In genomic region chr15:79148533-79148932, GRCm38 (mm10) we compare ENCODE assay signal across 8 mouse cellular contexts. TPM values are rescaled to one million over a fixed set of nuclear protein-coding genes. Genes with fewer than 3 reads are reported as not detected.
DNase-seq lines count a peak whose midpoint lies in the region; ATAC-seq lines count a peak whose summit lies in the region.

No protein-coding gene starts in this region.

- no peak overlapping the region for H3K9ac ChIP-seq in embryonic facial prominence, embryonic 12.5 days
- no peak overlapping the region for H3K9ac ChIP-seq in kidney, embryonic 14.5 days (ENCODE audit: low read depth, low read length)
- H3K9ac ChIP-seq in limb, embryonic 15.5 days, result no peak overlapping the region

- H3K27me3 ChIP-seq in embryonic facial prominence, embryonic 12.5 days, result no peaks in the 10 kb centered on the region
- H3K27me3 ChIP-seq in kidney, embryonic 14.5 days (ENCODE audit: control insufficient read depth, insufficient read depth, low read length), result no peaks in the 10 kb centered on the region
- H3K27me3 ChIP-seq in limb, embryonic 15.5 days, result no peaks in the 10 kb centered on the region
- no peaks in the 10 kb centered on the region for H3K27me3 ChIP-seq in splenic B cell, adult 2 months (ENCODE audit: control insufficient read depth, insufficient read depth, low read length, poor library complexity, severe bottlenecking)

- H3K4me3 ChIP-seq in embryonic facial prominence, embryonic 12.5 days, result no peak overlapping the region
- H3K4me3 ChIP-seq in kidney, embryonic 14.5 days (ENCODE audit: low read length), result no peak overlapping the region
- H3K4me3 ChIP-seq in limb, embryonic 15.5 days, result no peak overlapping the region

- WGBS in embryonic facial prominence, embryonic 12.5 days, result 48% methylated on average over 7 of the region's 7 CpGs
- 49% methylated on average over 7 of the region's 7 CpGs for WGBS in kidney, embryonic 14.5 days
- 43% methylated on average over 7 of the region's 7 CpGs for WGBS in limb, embryonic 15.5 days

- peak; percentile 84 for DNase-seq in 416B (ENCODE audit: low read depth)
- peak; percentile 89 to 91 for DNase-seq in adrenal gland, postnatal 36 days
- peak; percentile 80 for DNase-seq in heart, adult 8-10 months (ENCODE audit: low spot score)
- peak; percentile 60 to 77 for DNase-seq in natural killer cell, adult 2 months (ENCODE audit: low spot score in 2 of 2)
- peak; percentile 84 for DNase-seq in splenic B cell, adult 2 months (ENCODE audit: low read depth, low spot score)

- no peaks in the 10 kb centered on the region for H3K9me3 ChIP-seq in embryonic facial prominence, embryonic 12.5 days
- H3K9me3 ChIP-seq in kidney, embryonic 14.5 days (ENCODE audit: control insufficient read depth, low read length), result no peaks in the 10 kb centered on the region
- no peaks in the 10 kb centered on the region for H3K9me3 ChIP-seq in limb, embryonic 15.5 days

- no peak overlapping the region for H3K4me2 ChIP-seq in embryonic facial prominence, embryonic 12.5 days (replicated peaks)
- H3K4me2 ChIP-seq in kidney, embryonic 14.5 days (replicated peaks; ENCODE audit: low read depth, low read length), result no peak overlapping the region
- H3K4me2 ChIP-seq in limb, embryonic 15.5 days, result no peak overlapping the region

- no peak overlapping the region for H3K27ac ChIP-seq in embryonic facial prominence, embryonic 12.5 days
- no peak overlapping the region for H3K27ac ChIP-seq in kidney, embryonic 14.5 days (ENCODE audit: low read depth, low read length)
- H3K27ac ChIP-seq in limb, embryonic 15.5 days, result no peak overlapping the region

- peaks cover 14% of the 10 kb centered on the region for H3K4me1 ChIP-seq in embryonic facial prominence, embryonic 12.5 days
- H3K4me1 ChIP-seq in kidney, embryonic 14.5 days (ENCODE audit: control insufficient read depth, insufficient read depth, low read length), result no peaks in the 10 kb centered on the region
- H3K4me1 ChIP-seq in limb, embryonic 15.5 days, result 0 out of 2 replicates have a peak, but pooled peaks cover 7% of the 10 kb centered on the region

- ATAC-seq in embryonic facial prominence, embryonic 12.5 days (ENCODE audit: insufficient number of reproducible peaks, insufficient read depth, low FRiP score, low TSS enrichment), result peak; percentile 66; the same call in 1 of the 2 replicates
- peak; percentile 81 for ATAC-seq in kidney, embryonic 14.5 days (ENCODE audit: low FRiP score, low TSS enrichment)
- 0 out of 2 replicates have a peak, but pooled peaks have one; percentile 56 for ATAC-seq in limb, embryonic 15.5 days (ENCODE audit: insufficient number of reproducible peaks, low FRiP score, low TSS enrichment, low read depth)

- H3K36me3 ChIP-seq in embryonic facial prominence, embryonic 12.5 days, result peaks cover 75% of the 10 kb centered on the region
- H3K36me3 ChIP-seq in kidney, embryonic 14.5 days (ENCODE audit: control insufficient read depth, insufficient read depth, low read length), result peaks cover 76% of the 10 kb centered on the region
- peaks cover 91% of the 10 kb centered on the region for H3K36me3 ChIP-seq in limb, embryonic 15.5 days
- H3K36me3 ChIP-seq in splenic B cell, adult 2 months (ENCODE audit: control insufficient read depth, insufficient read depth, low read length, poor library complexity, severe bottlenecking), result no peaks in the 10 kb centered on the region; the same call in none of the 2 replicates

RNA-seq across cellular contexts. Expression of gene 1700088E04Rik, which starts 7.5 kb away (rescaled TPM):
- total RNA-seq in adrenal gland, postnatal 36 days (2021), result 1 to 10 TPM; 5.5 to 7.3 TPM
- polyA plus RNA-seq in embryonic facial prominence, embryonic 12.5 days (2016; fragmentation: Nextera tagmentation; extraction: Ambion mirVana), result 7.3 and 7.4 TPM in 2 replicates
- 1 to 10 TPM; 1.6 to 2.7 (median 2.4) TPM for total RNA-seq in heart, adult 8-10 months (2022)
- polyA plus RNA-seq in kidney, embryonic 14.5 days (2014; fragmentation: Nextera tagmentation; extraction: Ambion mirVana), result 7.1 and 8.8 TPM in 2 replicates
- polyA plus RNA-seq in limb, embryonic 15.5 days (2015; fragmentation: Nextera tagmentation; extraction: Ambion mirVana), result 6.3 and 8.5 TPM in 2 replicates

RNA-seq across cellular contexts. Expression of gene Polr2f, which starts 7.7 kb away (rescaled TPM):
- 100 to 1,000 TPM; 137 to 143 TPM for total RNA-seq in adrenal gland, postnatal 36 days (2021)
- polyA plus RNA-seq in embryonic facial prominence, embryonic 12.5 days (2016; fragmentation: Nextera tagmentation; extraction: Ambion mirVana), result 359 and 385 TPM in 2 replicates
- 100 to 1,000 TPM; 124 to 149 (median 135) TPM for total RNA-seq in heart, adult 8-10 months (2022)
- polyA plus RNA-seq in kidney, embryonic 14.5 days (2014; fragmentation: Nextera tagmentation; extraction: Ambion mirVana), result 352 and 434 TPM in 2 replicates
- 295 and 310 TPM in 2 replicates for polyA plus RNA-seq in limb, embryonic 15.5 days (2015; fragmentation: Nextera tagmentation; extraction: Ambion mirVana)

RNA-seq across cellular contexts. Expression of gene Sox10, which starts 16.5 kb away (rescaled TPM):
- 1 to 10 TPM; 1.3 to 1.8 TPM for total RNA-seq in adrenal gland, postnatal 36 days (2021)
- 21.1 and 21.7 TPM in 2 replicates for polyA plus RNA-seq in embryonic facial prominence, embryonic 12.5 days (2016; fragmentation: Nextera tagmentation; extraction: Ambion mirVana)
- 1 to 10 TPM in 2 of 4 experiments, under 1 TPM in 2; 0.55 to 1.7 (median 0.94) TPM for total RNA-seq in heart, adult 8-10 months (2022)
- polyA plus RNA-seq in kidney, embryonic 14.5 days (2014; fragmentation: Nextera tagmentation; extraction: Ambion mirVana), result 0.21 and 0.22 TPM in 2 replicates
- 4.2 and 5.2 TPM in 2 replicates for polyA plus RNA-seq in limb, embryonic 15.5 days (2015; fragmentation: Nextera tagmentation; extraction: Ambion mirVana)

RNA-seq across cellular contexts. Expression of gene Micall1, which starts 39.8 kb away (rescaled TPM):
- 10 to 100 TPM; 41.3 to 51.4 TPM for total RNA-seq in adrenal gland, postnatal 36 days (2021)
- 12.0 and 12.6 TPM in 2 replicates for polyA plus RNA-seq in embryonic facial prominence, embryonic 12.5 days (2016; fragmentation: Nextera tagmentation; extraction: Ambion mirVana)
- 10 to 100 TPM; 41.2 to 42.2 (median 41.5) TPM for total RNA-seq in heart, adult 8-10 months (2022)
- 6.5 and 7.2 TPM in 2 replicates for polyA plus RNA-seq in kidney, embryonic 14.5 days (2014; fragmentation: Nextera tagmentation; extraction: Ambion mirVana)
- 15.1 and 16.3 TPM in 2 replicates for polyA plus RNA-seq in limb, embryonic 15.5 days (2015; fragmentation: Nextera tagmentation; extraction: Ambion mirVana)
